Comparison of ENCODE assay signal across 8 mouse cellular contexts in genomic region chr1:64223779-64224687, GRCm38 (mm10).
DNase-seq lines count a peak whose midpoint lies in the region; ATAC-seq and TF ChIP-seq lines count a peak whose summit lies in the region.

No protein-coding gene starts in this region.

- H3K4me2 ChIP-seq in kidney, postnatal 0 days (ENCODE audit: low read length): peak overlapping the region; percentile 25; the same call in 1 of the 2 replicates
- peak overlapping the region; percentile 27 for H3K4me2 ChIP-seq in neural tube, embryonic 15.5 days

- 68% methylated on average over 19 of the region's 19 CpGs for WGBS in kidney, postnatal 0 days
- WGBS in cerebellum, adult 2 months: 48% methylated on average over 19 of the region's 19 CpGs
- 53% methylated on average over 19 of the region's 19 CpGs for WGBS in heart, adult 2 months
- WGBS in neural tube, embryonic 15.5 days: 53% methylated on average over 19 of the region's 19 CpGs

- H3K27me3 ChIP-seq in kidney, postnatal 0 days (ENCODE audit: insufficient read depth, low read length): no peaks in the 10 kb centered on the region
- no peaks in the 10 kb centered on the region for H3K27me3 ChIP-seq in cerebellum, adult 2 months (ENCODE audit: control insufficient read depth, insufficient read depth, low read length)
- no peaks in the 10 kb centered on the region for H3K27me3 ChIP-seq in heart, adult 2 months (ENCODE audit: control insufficient read depth, insufficient read depth, low read length)
- no peaks in the 10 kb centered on the region for H3K27me3 ChIP-seq in neural tube, embryonic 15.5 days (replicated peaks)

- TF ChIP-seq POLR2A in cerebellum, adult 2 months (IDR thresholded peaks at IDR 0.05; ENCODE audit: borderline replicate concordance, insufficient read depth, low read length): no peak
- no peak for TF ChIP-seq POLR2A in heart, adult 2 months (IDR thresholded peaks at IDR 0.05; ENCODE audit: insufficient read depth, low read depth, low read length)

- H3K9ac ChIP-seq in kidney, postnatal 0 days (ENCODE audit: low read depth, low read length): no peak overlapping the region
- H3K9ac ChIP-seq in heart, adult 2 months (ENCODE audit: low read depth, low read length): no peak overlapping the region
- H3K9ac ChIP-seq in neural tube, embryonic 15.5 days (replicated peaks): no peak overlapping the region

- H3K79me2 ChIP-seq in heart, adult 2 months (replicated peaks; ENCODE audit: control insufficient read depth, insufficient read depth, low read length): no peaks in the 10 kb centered on the region

- H3K4me1 ChIP-seq in kidney, postnatal 0 days (replicated peaks; ENCODE audit: insufficient read depth, low read length): peaks cover 11% of the 10 kb centered on the region
- peaks cover 27% of the 10 kb centered on the region; the same call in 1 of the 2 replicates for H3K4me1 ChIP-seq in cerebellum, adult 2 months (ENCODE audit: control insufficient read depth, insufficient read depth, low read length)
- H3K4me1 ChIP-seq in heart, adult 2 months (ENCODE audit: control insufficient read depth, insufficient read depth, low read length): peaks cover 22% of the 10 kb centered on the region
- H3K4me1 ChIP-seq in neural tube, embryonic 15.5 days: peaks cover 46% of the 10 kb centered on the region

- no peaks in the 10 kb centered on the region for H3K9me3 ChIP-seq in kidney, postnatal 0 days (replicated peaks; ENCODE audit: low read length)
- no peaks in the 10 kb centered on the region for H3K9me3 ChIP-seq in neural tube, embryonic 15.5 days (replicated peaks)

- no peak for TF ChIP-seq CTCF in kidney, postnatal 0 days (IDR thresholded peaks at IDR 0.05; ENCODE audit: low read depth)
- TF ChIP-seq CTCF in cerebellum, adult 2 months (IDR thresholded peaks at IDR 0.05; ENCODE audit: borderline replicate concordance, insufficient read depth, low read depth, low read length): no peak
- no peak for TF ChIP-seq CTCF in heart, adult 2 months (IDR thresholded peaks at IDR 0.05)

- no peak overlapping the region for H3K4me3 ChIP-seq in kidney, postnatal 0 days (replicated peaks; ENCODE audit: low read depth, low read length)
- no peak overlapping the region for H3K4me3 ChIP-seq in cerebellum, adult 2 months (replicated peaks; ENCODE audit: insufficient read depth, low read depth, low read length)
- H3K4me3 ChIP-seq in heart, adult 2 months: 0 out of 2 replicates have a peak overlapping the region, but pooled peaks have one; percentile 18
- H3K4me3 ChIP-seq in neural tube, embryonic 15.5 days (replicated peaks): no peak overlapping the region

- intact Hi-C loops in heart, adult 2 months (cut with DNase I): loop anchor here (1.0 to 5.0 kb wide), 5 partner anchors 27 to 202 kb away; partner anchors contain the start of gene Klf7

- peak overlapping the region; percentile 28; the same call in 1 of the 2 replicates for H3K27ac ChIP-seq in kidney, postnatal 0 days
- H3K27ac ChIP-seq in cerebellum, adult 2 months (ENCODE audit: insufficient read depth, low read length): no peak overlapping the region
- H3K27ac ChIP-seq in heart, adult 2 months: peak overlapping the region; percentile 66
- peak overlapping the region; percentile 58; the same call in 1 of the 2 replicates for H3K27ac ChIP-seq in neural tube, embryonic 15.5 days (replicated peaks)

- no peaks in the 10 kb centered on the region for H3K36me3 ChIP-seq in kidney, postnatal 0 days (ENCODE audit: insufficient read depth, low read length)
- H3K36me3 ChIP-seq in heart, adult 2 months (ENCODE audit: control insufficient read depth, insufficient read depth, low read length): peaks cover 7% of the 10 kb centered on the region
- no peaks in the 10 kb centered on the region for H3K36me3 ChIP-seq in neural tube, embryonic 15.5 days

- peak; percentile 52 for DNase-seq in kidney, postnatal 0 days (ENCODE audit: low spot score)
- DNase-seq in kidney, adult 11 months: no peak
- DNase-seq in cerebellum, adult 2 months: peak; percentile 38 to 57
- peak; percentile 26 to 50 for DNase-seq in heart, adult 2 months
- DNase-seq in kidney, postnatal 10 days: peak; percentile 68
- DNase-seq in B cell, adult 2 months: no peak
- DNase-seq in thymus, postnatal 10 days (ENCODE audit: low spot score in 2 of 2): no peak

- no peak for TF ChIP-seq EP300 in heart, adult 2 months (IDR thresholded peaks at IDR 0.05; ENCODE audit: insufficient read depth, low read depth, low read length)

- no peak for ATAC-seq in kidney, postnatal 0 days (replicated peaks; ENCODE audit: low FRiP score, low read depth)
- no peak for ATAC-seq in neural tube, embryonic 15.5 days (ENCODE audit: low FRiP score)

Comparison
In these comparisons a context has a peak if more than half of its experiments do, and no peak if none do; other contexts are left out.
1. DNase-seq: peak in kidney, postnatal 0 days (single experiment), cerebellum, adult 2 months (2 of 2), heart, adult 2 months (2 of 2) and kidney, postnatal 10 days (single experiment); none in kidney, adult 11 months (single experiment), B cell, adult 2 months (0 of 2) and thymus, postnatal 10 days (0 of 2).